In the genomic region with DNA sequence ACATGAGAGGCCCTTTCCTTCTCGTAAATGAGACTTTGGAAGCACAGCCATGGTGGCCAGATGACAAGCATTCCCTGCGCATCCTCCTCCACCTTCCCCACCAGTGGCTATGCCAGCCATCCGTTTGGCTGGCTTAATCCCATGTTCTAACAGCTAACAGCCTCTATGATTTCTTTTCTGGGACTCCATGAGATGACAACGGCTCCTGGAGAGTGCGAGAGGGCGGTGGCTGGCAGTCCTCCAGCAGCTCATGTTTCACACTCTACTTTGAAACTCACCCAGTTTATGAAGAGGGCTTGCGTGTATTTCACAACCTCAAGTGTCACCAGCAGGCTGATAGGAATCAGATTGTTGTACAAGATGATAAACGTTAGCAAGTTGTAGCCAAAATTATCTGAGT, we compare ENCODE assay signal across 8 mouse cellular contexts.
DNase-seq lines count a peak whose midpoint lies in the region; ATAC-seq lines count a peak whose summit lies in the region.

No protein-coding gene starts in this region.

- H3K9me3 ChIP-seq in kidney, embryonic 15.5 days (replicated peaks) = no peaks in the 10 kb centered on the region
- no peaks in the 10 kb centered on the region for H3K9me3 ChIP-seq in lung, embryonic 15.5 days

- no peak overlapping the region for H3K27ac ChIP-seq in kidney, embryonic 15.5 days
- H3K27ac ChIP-seq in lung, embryonic 15.5 days = no peak overlapping the region

- peak; percentile 51 for DNase-seq in kidney, postnatal 14 days
- peak; percentile 56 to 74 for DNase-seq in frontal cortex, postnatal 10 days (ENCODE audit: low spot score in 2 of 2)
- DNase-seq in heart, postnatal 36 days = peak; percentile 46 to 63
- DNase-seq in urinary bladder, postnatal 4 days (ENCODE audit: low spot score in 2 of 2) = peak; percentile 47 to 78
- DNase-seq in B cell, adult 2 months = no peak
- no peak for DNase-seq in kidney, adult 18-20 months

- ATAC-seq in kidney, embryonic 15.5 days (replicated peaks; ENCODE audit: low FRiP score) = no peak
- ATAC-seq in lung, embryonic 15.5 days (ENCODE audit: borderline replicate concordance, extremely low read depth, low FRiP score, low TSS enrichment) = peak; percentile 64; the same call in 1 of the 2 replicates

- H3K4me1 ChIP-seq in kidney, embryonic 15.5 days = peaks cover 5% of the 10 kb centered on the region; the same call in 1 of the 2 replicates
- peaks cover 8% of the 10 kb centered on the region for H3K4me1 ChIP-seq in lung, embryonic 15.5 days

- H3K4me3 ChIP-seq in kidney, embryonic 15.5 days (replicated peaks) = no peak overlapping the region
- H3K4me3 ChIP-seq in lung, embryonic 15.5 days = no peak overlapping the region

- intact Hi-C loops in heart, postnatal 36 days (cut with DNase I) = no loop called here

- H3K4me2 ChIP-seq in kidney, embryonic 15.5 days = no peak overlapping the region
- no peak overlapping the region for H3K4me2 ChIP-seq in lung, embryonic 15.5 days

- 34% methylated on average over 8 of the region's 8 CpGs for WGBS in kidney, embryonic 15.5 days
- WGBS in lung, embryonic 15.5 days = 28% methylated on average over 8 of the region's 8 CpGs

- H3K9ac ChIP-seq in kidney, embryonic 15.5 days = no peak overlapping the region
- H3K9ac ChIP-seq in lung, embryonic 15.5 days = no peak overlapping the region

- no peaks in the 10 kb centered on the region for H3K36me3 ChIP-seq in kidney, embryonic 15.5 days
- no peaks in the 10 kb centered on the region for H3K36me3 ChIP-seq in lung, embryonic 15.5 days

- H3K27me3 ChIP-seq in kidney, embryonic 15.5 days = no peaks in the 10 kb centered on the region
- peaks cover 12% of the 10 kb centered on the region for H3K27me3 ChIP-seq in lung, embryonic 15.5 days

Comparison
In these comparisons a context has a peak if more than half of its experiments do, and no peak if none do; other contexts are left out.
1. DNase-seq: peak in kidney, postnatal 14 days (single experiment), frontal cortex, postnatal 10 days (2 of 2), heart, postnatal 36 days (2 of 2) and urinary bladder, postnatal 4 days (2 of 2); none in B cell, adult 2 months (0 of 2) and kidney, adult 18-20 months (single experiment).